Mouse (Mus musculus): ENCODE data around the gene Cyp1a2.
"Not testable (repeated sequence)": the region's sequence is repeated elsewhere in the genome, so short reads cannot be mapped to it uniquely, and the experiment has no call there.

Gene Cyp1a2

DNA sequence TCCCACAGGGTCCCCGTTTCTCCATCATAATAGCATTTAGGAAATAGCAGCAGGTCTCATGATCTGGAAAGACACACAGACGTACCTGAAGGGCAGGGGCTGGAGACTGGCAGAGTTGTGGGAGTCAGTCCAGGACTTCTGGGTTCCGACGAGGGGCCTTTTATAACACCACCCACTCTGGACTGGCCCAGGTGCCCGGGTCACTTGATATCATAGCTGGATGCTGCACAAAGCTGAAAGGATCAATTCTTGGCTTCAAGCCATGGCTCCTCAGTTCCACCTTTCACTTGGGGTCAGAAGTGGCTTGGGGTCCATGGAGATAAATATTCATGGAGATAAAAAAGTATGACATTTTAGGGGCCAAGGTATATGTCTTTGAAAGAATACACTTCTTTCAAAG, at the start of gene Cyp1a2:
Gene Cyp1a2 (minus strand): TSS at position 184 of the 400 bp plus-strand sequence.
- no peak for DNase-seq (ENCODE audit: low spot score)

DNA sequence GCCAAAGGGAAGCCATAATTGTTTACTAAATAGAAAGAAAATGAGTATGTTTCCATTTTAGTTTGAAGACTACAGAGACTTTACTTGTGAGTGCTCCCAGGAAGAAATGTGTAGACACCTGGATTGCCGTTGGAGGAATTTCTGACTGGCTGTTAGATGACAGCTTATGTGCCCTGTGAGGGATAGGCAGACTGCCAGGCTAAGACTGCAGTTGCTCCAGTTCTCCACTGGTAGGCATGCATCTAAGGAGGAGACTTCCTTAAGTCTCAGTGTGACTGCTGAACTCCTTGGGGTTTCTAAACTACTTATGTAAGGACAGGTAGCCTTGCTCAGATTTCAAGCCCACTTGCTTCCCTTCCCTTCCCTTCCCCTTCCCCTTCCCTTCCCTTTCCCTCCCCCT, 44.8 kb upstream of the Cyp1a2 start:
- DNase-seq (ENCODE audit: low spot score): peak; percentile 32

DNA sequence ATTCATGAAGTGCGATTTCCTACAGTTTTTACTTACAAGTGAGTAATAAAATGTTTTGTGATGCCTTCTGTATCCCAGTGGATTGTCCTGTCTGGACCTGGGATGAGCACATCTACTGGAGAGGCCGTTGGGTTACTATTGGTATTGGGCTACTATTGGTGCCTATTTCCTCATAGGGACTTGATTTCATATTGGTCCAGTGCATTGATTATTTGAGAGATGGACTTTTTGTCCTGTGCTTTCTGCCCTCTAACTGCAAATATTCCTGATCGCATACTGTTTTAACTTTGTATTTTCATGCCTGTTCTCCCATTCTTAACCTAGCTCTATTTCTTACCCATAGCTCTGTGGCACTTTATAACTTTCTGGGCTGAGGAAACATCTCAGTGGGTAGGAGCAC, 41.2 kb upstream of the Cyp1a2 start:
- DNase-seq (ENCODE audit: low spot score): no peak

DNA sequence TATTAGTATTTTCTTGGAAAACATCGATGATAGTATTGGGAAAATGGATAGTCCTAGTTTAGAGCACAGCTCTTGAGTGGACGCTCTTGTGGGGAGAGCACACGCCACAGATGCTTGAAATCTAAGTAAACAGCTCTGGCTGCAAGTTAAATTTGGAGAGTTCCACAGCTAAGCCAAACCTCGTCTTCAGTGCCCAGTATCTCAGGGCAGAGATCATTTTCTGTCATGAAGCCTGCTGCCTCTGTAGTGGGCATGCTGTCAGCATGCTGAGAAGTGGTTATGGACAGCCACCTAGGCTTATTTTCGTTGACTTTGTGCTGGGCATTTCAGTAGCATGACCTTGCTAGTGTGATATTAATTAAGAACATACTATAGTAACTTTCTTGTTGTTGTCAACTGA, 40.3 kb upstream of the Cyp1a2 start:
- DNase-seq (ENCODE audit: low spot score): peak; percentile 42

DNA sequence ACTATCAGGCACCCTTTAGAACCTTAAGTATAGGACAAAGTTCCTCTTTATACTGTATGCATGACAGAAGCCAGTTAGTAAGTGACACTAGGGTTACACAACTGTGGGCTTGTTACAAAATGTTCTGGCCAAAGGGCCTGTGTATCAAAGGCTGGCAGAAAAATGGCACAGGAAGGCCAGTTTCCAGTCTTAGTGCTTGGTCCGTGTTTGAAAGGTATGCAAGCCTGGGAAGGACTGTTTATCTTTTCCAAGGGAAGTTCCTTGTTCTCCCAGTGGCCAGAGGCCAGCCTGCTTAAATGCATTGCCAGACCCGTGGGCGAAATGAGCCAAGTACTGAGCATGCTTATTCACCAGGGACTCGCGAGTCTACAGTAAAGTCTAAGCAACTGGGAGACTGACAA, 39.8 kb upstream of the Cyp1a2 start:
- DNase-seq (ENCODE audit: low spot score): peak; percentile 92

DNA sequence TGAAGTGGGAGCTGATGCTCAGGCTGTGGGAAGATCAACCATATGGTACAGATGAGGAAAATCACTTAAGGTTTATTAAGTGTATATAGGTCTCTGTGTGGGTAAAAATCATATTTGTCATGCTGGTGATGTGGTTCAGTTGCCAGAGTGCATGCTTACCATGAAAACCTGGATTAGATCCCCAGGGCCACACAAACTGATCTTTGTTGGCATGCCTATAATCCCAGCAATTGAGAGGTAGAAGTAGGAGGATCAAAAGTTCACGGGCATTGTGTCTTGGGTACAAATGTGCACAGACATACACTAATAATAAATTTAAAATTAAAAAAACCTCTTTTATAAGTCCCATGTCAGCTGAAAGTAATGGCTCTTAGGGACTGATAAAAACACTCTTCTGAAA, 38.9 kb upstream of the Cyp1a2 start:
- no peak for DNase-seq (ENCODE audit: low spot score)

DNA sequence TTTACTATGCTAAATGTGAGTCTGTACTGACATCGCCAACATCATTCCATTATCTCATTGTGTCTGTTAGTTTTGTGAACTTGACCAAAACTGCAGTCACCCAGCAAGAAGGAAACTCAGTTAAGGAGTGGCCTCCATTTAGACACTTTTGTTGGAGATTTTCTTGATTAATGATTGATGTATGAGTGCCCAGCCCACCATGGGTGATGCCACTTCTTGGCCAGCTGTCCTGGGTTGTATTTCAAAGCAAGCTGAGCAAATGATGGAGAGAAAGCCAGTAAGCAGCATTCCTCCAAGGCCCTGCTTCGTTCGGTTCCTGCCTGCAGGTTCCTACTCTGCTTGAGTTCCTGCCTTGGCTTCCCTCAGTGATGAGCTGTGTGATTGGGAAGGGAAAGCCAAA, 37.2 kb upstream of the Cyp1a2 start:
- no peak for DNase-seq (ENCODE audit: low spot score)

DNA sequence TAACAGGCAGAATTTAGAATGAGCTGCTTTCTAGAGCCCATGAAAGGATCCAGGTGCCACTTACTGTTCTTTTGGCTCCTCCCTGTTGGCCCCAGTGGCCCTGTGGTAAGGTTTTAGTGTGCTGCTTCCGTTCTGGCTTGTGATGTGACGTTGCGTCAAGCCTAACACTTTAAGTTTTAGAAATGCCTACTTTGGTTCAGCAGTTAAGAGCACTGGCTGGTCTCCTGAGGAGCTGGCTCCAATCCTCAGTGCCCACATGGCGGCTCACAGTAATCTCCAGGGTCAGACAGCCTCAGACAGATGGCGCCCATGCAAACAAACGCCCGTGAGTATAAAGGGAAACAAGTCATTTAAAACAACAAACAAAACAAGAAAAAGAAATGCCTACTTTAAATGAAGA, 34.9 kb upstream of the Cyp1a2 start:
- no peak for DNase-seq (ENCODE audit: low spot score)

DNA sequence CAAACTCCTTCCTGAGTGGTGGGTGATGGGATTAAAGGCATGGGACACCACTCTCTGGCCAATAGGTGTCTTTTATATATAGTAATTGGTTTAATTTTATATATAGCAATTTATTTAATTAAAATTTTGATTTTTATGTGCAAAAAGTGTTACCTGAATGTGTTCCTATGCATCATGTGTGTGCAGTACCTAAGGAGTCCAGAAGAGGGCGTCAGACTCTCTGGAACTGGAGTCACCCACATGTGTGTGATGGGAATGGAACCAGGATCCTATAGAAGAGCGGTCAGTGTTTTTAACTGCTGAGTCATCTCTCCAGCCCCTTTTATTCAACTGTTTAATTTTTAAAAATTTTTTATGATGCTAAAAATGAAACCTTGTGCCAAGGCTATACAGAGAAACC, 28.7 kb upstream of the Cyp1a2 start:
- DNase-seq (ENCODE audit: low spot score): no peak

DNA sequence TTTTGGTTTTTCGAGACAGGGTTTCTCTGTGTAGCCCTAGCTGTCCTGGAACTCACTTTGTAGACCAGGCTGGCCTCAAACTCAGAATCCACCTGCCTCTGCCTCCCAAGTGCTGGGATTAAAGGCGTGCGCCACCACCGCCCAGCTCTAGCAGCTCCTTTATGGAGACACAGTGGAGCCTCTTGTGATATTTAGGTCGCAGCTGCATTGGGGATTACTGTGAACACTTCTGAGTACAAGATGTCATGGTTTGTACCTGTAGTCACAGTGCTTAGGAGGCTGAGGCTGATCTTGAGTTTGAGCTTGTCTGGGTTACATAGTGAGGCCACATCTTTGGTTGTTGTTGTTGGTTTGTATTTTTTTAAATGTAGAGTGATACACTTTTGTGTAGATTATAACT, 26.7 kb upstream of the Cyp1a2 start:
- DNase-seq (ENCODE audit: low spot score): not testable (repeated sequence)

DNA sequence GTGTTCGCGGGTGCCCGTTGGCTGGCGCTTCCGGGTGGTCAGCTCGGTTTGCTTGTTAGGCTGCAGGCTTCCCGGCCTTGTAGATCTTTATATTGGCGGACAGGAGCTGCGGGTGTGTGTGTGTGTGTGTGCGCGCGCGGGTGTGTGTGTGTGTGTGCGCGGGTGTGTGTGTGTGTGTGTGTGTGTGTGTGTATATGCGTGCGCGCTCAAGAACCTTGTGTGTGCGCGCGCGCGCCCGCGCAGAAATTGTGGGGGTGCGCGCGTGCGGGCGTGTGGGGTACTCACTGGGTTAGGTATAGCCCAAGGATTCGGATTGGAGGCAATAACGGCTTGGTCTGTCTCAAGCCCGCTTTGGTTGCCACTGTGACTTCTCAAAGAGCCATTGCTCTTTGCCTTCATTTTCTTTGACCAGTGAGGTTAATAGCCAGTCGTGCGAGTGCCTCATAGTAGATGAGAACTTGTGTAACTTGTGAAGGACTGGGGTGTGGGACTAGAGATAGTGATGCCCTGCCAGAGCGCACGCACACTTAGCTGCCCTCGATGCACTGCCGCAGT, 25.3 kb upstream of the Cyp1a2 start:
- DNase-seq (ENCODE audit: low spot score): peak; percentile 66

DNA sequence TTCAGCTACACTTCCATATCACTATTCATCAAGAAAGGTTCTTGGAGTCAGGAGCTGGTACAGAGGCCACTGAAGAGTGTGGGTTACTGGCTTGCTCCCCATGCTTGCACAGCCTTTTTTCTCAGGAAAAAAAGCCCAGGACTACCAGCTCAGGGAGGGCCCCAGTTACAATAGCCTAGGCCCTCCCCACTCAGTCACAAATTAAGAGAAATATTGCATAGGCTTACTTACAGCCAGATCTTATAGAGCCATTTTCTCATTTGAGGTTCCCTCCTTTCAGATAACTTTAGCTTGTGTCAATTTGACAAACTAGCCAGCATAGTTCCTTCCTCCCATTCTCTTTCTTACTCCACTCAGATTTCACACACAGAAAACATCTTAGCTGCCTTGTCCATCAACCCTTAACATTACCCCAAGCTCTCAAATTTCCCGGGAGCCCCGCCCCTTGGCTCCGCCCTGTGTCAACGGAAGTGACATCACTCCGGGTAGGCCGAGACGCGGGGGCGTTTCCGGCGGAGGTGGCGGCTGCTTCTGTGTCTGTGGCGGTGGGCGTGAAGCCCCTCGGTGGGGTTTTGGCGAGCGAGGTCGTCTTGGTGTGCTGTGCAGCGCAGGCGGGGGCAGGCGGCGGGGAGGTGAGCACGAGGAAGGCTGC, 24.7 kb upstream of the Cyp1a2 start, which contains the start of gene Edc3:
Gene Edc3 (plus strand): TSS at position 473 of the 652 bp plus-strand sequence.
- peak; percentile 93 for DNase-seq (ENCODE audit: low spot score)

DNA sequence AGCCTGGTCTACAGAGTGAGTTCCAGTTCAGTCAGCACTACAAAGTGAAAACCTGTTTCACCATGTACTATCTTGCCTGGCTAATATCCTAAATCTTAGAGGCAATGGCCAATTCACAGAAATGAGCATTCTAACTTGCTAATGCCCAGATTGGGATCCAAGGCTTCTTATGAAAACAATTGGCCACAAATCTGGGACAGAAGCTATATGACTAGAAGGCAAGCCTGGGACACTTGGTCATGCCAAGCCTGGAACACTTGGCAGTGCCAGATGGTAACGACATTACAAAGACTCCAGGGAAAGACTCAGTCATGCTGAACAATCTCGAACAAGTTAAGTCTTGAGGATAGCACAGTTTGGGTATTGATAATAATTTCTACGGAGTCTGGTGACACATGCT, 23.0 kb upstream of the Cyp1a2 start:
- peak; percentile 68 for DNase-seq (ENCODE audit: low spot score)

DNA sequence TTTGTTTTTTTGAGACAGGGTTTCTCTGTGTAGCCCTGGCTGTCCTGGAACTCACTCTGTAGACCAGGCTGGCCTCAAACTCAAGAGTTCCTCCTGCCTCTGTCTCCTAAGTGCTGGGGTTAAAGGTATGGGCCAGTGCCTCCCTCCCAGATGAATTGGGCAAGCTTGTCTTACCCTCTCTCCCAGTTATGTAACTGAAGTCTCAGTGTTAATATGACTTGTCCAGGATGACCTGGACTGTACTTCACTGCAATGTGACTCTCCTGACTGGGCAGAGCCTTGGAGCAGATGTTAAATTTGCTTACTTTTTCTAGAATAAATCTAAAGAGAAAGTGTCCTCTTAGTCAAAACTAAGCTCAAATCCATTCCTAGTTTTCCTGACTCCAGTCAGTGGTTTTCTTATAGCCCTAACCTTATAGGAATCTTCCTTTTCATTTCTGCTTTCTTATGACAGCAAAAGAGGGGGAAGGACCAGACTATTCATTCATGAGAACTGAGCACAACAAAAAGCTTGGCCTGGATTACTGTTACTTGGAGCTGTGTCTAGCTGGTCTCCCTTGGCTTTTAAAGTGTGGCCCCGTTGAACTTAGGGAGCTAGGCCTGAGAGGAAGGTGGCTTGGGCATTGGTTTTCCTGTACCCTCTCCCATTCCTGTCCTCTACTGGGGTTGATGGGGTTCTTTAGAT, 15.1 kb upstream of the Cyp1a2 start:
- DNase-seq (ENCODE audit: low spot score): peak; percentile 30

DNA sequence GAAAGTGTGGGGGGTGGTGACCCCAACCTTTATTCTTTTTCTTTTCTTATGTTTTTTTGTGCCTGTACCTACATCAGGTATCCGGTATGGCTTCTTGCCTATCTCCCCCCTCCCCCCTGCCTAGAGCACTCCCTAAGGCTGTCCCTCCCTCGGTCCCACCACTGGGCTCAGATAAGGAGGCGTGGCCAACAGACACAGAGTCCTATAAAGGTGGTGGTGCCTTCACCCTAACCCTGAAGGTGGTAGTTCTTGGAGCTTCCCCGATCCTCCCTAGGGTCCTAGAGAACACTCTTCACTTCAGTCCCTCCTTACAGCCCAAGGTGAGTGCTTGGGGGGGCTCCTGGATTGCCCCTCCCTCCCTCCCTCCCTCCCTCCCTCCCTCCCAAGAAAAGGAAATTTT, 13.9 kb upstream of the Cyp1a2 start:
- DNase-seq (ENCODE audit: low spot score): no peak

DNA sequence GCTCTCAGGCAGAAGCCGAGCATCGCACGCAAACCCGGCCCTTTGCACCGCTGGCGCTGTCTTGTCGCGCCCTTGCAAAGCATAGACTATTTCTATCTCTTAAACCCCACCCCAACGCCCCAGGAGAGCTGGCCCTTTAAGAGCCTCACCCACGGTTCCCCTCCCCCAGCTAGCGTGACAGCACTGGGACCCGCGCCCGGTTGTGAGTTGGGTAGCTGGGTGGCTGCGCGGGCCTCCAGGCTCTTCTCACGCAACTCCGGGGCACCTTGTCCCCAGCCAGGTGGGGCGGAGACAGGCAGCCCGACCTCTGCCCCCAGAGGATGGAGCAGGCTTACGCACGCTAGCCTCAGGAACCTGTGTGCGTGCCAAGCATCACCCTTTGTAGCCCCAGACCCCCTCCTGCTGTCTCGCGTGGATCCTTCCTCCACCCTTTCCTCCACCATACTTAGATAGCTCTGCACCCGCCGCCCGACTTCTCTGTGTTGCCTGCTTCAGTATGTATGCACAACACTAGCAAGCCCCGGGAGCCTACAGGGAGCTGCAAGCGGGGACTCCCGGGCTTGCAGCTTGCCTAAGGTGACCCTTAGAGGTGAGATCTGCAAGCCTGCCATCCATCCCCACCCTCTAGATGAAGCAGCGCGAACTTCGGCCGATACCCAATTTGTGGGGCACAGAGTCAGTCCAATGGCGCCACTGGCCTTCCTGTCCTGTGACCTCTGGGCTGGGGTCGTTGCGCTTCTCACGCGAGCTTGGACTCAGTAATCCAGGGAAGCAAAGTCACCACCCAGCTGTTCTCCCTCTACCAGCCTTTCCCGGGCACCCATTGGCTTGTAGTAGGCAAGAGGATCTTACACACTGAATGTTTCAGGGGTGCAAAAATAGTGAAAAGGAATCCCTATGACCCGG, 13.1 kb upstream of the Cyp1a2 start:
- DNase-seq (ENCODE audit: low spot score): no peak

DNA sequence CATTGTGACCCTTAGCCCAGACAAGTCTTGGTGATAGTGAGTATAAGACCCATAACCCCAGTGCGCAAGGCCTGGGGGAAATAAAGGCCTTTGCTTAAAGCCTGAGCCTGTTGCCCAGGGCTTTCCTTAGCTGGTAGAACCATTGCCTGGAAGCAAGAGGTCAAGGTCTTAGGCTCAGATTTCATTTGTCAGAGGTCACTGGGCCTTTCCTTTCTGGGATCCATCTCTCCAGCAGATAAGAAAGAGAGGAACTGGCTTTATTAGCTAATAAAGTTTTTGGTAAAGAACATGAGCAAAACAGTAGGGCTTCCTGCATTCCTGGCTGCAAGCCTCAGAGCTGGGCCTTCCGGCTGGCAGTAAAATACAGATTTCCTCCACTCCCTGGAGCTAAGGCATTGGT, 10.6 kb upstream of the Cyp1a2 start:
- DNase-seq (ENCODE audit: low spot score): no peak

DNA sequence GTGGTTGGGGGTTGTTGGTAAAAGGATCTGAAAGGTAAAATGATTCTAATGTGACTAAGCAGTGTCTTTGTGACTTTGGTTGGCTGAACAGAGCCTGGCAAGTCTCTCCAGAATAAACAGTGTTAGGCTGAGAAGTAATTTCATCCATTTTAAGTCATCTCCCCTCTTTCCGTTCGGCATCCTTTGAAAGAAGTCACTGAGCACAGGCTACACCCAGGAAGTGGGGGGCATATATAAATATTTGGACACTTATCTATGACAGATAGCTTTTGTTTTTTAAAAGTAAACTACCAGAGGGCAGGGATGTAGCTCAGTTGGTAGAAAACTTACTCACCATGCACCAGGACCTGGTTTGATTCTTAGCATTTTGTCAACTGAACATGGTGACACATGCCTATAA, 5.1 kb upstream of the Cyp1a2 start:
- no peak for DNase-seq (ENCODE audit: low spot score)

DNA sequence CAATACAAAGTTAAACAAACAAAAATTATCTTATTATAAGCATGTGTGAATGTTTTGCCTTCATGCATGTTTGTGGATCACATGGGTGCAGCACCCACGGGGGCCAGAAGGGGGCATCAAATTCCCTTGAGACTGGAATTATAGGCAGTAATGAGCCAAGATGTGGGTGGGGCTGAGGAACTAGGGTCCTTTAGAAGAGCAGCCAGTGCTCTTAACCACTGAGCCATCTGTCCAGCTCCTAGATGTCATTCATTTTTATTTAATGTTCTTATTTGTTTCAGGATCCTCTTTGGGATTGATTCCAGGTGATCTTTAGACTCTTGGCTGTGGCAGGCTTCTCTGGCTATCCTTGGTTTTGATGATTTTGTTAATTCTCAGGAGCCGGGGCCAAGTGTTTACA, 4.7 kb upstream of the Cyp1a2 start:
- DNase-seq (ENCODE audit: low spot score): no peak

DNA sequence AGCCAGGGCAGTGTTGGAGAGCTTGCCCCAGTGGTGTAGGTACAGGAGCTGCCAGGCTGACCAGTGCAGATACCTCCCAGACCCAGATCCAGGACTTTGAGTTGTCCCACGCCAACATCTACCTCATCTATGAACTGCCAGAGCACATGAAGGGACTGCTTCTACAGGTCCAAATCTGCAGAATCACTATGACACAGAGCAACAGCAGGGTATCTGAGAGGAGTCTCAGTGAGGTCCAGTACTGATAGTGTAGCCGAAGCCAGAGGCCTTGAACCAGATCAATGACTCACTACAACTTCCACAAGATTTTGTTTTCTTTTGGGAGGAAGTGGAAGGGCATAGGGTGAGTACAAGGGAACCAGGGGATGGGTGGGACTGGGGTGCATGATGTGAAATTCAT, 4.2 kb upstream of the Cyp1a2 start, which contains the start of gene Cyp1a1:
Gene Cyp1a1 (plus strand): TSS at position 178 of the 400 bp plus-strand sequence.
- DNase-seq (ENCODE audit: low spot score): no peak

DNA sequence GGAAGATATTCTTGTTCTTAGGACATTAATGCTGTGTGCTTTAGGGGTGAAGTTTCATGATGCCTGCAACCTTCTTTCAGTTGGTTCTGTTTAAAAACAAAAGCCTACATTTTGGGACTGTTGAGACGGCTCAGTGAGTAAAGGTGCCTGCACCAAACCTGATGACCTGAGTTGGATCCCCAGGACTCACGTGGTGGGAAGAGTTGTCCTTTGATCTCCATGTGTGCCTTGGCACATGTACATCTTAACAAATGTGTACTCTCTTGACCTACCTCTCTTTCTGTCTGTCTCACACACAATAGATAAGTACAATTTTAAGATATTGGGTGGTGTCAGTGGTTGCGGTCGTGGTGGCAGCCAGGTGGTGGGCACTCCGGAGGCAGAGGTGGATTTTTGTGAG, 2.5 kb upstream of the Cyp1a2 start:
- DNase-seq (ENCODE audit: low spot score): no peak

DNA sequence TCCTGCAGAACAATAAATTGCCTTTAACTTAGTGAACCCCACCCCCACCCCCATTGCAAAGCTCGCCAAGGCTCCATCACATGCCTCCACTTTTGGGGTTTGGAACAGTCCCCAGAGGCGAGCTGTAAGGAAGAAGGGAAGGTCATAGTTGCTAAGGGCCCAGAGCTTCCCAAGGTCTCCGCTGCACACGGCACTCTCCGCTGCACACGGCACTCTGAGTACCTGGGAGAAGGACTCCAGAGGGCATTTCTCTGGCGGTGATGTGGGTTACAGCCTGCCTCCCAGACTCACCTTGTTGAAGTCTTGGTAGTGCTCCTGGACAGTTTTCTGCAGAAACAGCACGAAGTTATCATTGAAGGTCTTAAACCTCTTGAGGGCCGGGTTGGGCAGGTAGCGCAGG, 2.1 kb downstream of the Cyp1a2 start:
- DNase-seq (ENCODE audit: low spot score): no peak

DNA sequence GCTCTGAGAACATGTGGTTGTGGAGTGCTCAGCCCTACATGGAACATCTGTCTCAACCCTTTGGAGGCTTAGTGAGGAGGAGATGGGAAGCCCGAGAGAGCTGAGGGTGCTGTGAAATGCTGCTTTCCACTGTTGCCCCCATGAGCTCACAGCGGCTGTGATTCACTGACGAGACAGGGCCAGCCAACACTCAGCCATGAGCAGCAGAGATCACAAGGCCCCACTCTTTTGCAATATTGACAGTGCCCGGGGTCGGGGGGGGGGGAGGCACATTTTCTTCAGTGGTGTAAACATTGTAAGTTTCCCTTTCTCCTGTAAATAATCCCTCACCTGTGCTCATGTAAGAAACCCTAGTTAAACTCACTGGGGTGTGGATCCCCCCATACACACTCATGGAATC, 12.0 kb downstream of the Cyp1a2 start:
- no peak for DNase-seq (ENCODE audit: low spot score)
